8 mouse cellular contexts compared by ENCODE assay signal in the genomic region with DNA sequence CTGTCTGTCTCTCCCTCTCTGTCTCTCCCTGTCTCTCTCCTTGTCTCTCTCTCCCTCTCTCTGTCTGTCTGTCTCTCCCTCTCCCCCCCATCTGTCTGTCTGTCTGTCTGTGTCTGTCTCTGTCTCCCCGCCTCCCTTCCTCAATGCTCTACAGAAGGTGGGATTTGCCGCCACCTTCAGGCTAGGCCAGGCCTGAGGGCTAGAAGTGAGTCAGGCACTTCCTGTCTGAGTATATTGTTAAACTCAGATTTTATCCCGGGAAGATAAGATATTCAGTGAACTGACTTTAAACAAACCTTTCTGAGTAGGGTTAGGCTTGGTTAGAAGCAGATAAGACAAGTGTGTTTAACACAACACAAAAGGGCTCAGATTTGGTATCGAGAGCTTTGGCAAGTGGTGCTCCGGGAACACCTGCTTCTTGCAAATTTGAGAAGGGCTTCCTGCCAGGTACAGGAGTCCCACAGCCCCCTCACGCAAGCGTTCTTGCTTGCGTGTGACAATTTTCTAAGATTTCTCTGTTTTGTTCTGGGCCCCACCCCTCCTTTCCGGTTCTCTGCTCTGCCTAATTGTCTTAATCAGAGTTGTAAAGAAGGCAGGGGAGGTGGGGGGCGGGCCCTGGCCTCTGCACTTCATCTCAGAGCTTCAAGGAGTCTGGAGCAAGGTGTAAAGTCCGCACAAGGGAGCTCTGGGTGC. TPM values are rescaled to one million over a fixed set of nuclear protein-coding genes. Genes with fewer than 3 reads are reported as not detected.
DNase-seq lines count a peak whose midpoint lies in the region; ATAC-seq and TF ChIP-seq lines count a peak whose summit lies in the region.

No protein-coding gene starts in this region.

- no peak overlapping the region for H3K4me2 ChIP-seq in limb, embryonic 14.5 days (replicated peaks; ENCODE audit: low read depth, low read length, severe bottlenecking)
- H3K4me2 ChIP-seq in neural tube, embryonic 15.5 days, result peak overlapping the region; percentile 42

- H3K4me1 ChIP-seq in hindbrain, embryonic 10.5 days (replicated peaks), result peaks cover 25% of the 10 kb centered on the region
- H3K4me1 ChIP-seq in limb, embryonic 14.5 days (ENCODE audit: control insufficient read depth, insufficient read depth, low read length), result no peaks in the 10 kb centered on the region
- H3K4me1 ChIP-seq in neural tube, embryonic 15.5 days, result peaks cover 8% of the 10 kb centered on the region

- peak; percentile 54 for ATAC-seq in common myeloid progenitor, adult 5-6 weeks (replicated peaks; ENCODE audit: low read depth, poor library complexity, severe bottlenecking)
- no peak for ATAC-seq in limb, embryonic 14.5 days (ENCODE audit: low FRiP score, low read depth)
- ATAC-seq in neural tube, embryonic 15.5 days (ENCODE audit: low FRiP score), result no peak

- TF ChIP-seq POLR2A in limb, embryonic 14.5 days (IDR thresholded peaks at IDR 0.05; ENCODE audit: borderline replicate concordance, extremely low read depth, insufficient read depth, insufficient read length), result no peak

- DNase-seq in ovary, postnatal 36 days (ENCODE audit: low spot score), result peak; percentile 50
- no peak for DNase-seq in ovary, postnatal 14 days (ENCODE audit: low spot score)
- DNase-seq in hindbrain, embryonic 10.5 days (ENCODE audit: low spot score), result no peak
- DNase-seq in limb, embryonic 14.5 days (ENCODE audit: low spot score), result peak; percentile 26
- DNase-seq in ovary, postnatal 10 days (ENCODE audit: low spot score), result no peak
- DNase-seq in left cerebral cortex, postnatal 36 days (ENCODE audit: low spot score in 2 of 2), result no peak

- 18% methylated on average over 11 of the region's 11 CpGs for WGBS in hindbrain, embryonic 10.5 days
- WGBS in limb, embryonic 14.5 days, result 7% methylated on average over 11 of the region's 11 CpGs
- 13% methylated on average over 11 of the region's 11 CpGs for WGBS in neural tube, embryonic 15.5 days

- intact Hi-C loops in left cerebral cortex, postnatal 36 days (cut with DNase I), result loop anchor here (5.0 kb wide), 2 partner anchors 287 to 302 kb away; no protein-coding TSS in a partner anchor

- peak overlapping the region; percentile 66; the same call in 1 of the 2 replicates for H3K27ac ChIP-seq in hindbrain, embryonic 10.5 days
- H3K27ac ChIP-seq in limb, embryonic 14.5 days (replicated peaks; ENCODE audit: low read depth, low read length), result no peak overlapping the region
- no peak overlapping the region for H3K27ac ChIP-seq in neural tube, embryonic 15.5 days (replicated peaks)

- no peak overlapping the region for H3K9ac ChIP-seq in limb, embryonic 14.5 days (ENCODE audit: low read depth, low read length, severe bottlenecking)
- no peak overlapping the region for H3K9ac ChIP-seq in neural tube, embryonic 15.5 days (replicated peaks)

- H3K36me3 ChIP-seq in hindbrain, embryonic 10.5 days, result no peaks in the 10 kb centered on the region
- H3K36me3 ChIP-seq in limb, embryonic 14.5 days (ENCODE audit: control insufficient read depth, insufficient read depth, low read length), result no peaks in the 10 kb centered on the region
- H3K36me3 ChIP-seq in neural tube, embryonic 15.5 days, result no peaks in the 10 kb centered on the region

- peaks cover 9% of the 10 kb centered on the region; the same call in 1 of the 2 replicates for H3K27me3 ChIP-seq in hindbrain, embryonic 10.5 days (ENCODE audit: insufficient read depth, poor library complexity, severe bottlenecking)
- H3K27me3 ChIP-seq in limb, embryonic 14.5 days (ENCODE audit: control insufficient read depth, insufficient read depth, low read length), result no peaks in the 10 kb centered on the region
- H3K27me3 ChIP-seq in neural tube, embryonic 15.5 days (replicated peaks), result no peaks in the 10 kb centered on the region

- peak overlapping the region; percentile 23; the same call in 1 of the 2 replicates for H3K4me3 ChIP-seq in hindbrain, embryonic 10.5 days
- no peak overlapping the region for H3K4me3 ChIP-seq in limb, embryonic 14.5 days (replicated peaks; ENCODE audit: low read length)
- H3K4me3 ChIP-seq in neural tube, embryonic 15.5 days (replicated peaks), result no peak overlapping the region

- H3K9me3 ChIP-seq in hindbrain, embryonic 10.5 days, result no peaks in the 10 kb centered on the region
- H3K9me3 ChIP-seq in limb, embryonic 14.5 days (ENCODE audit: control insufficient read depth, low read length), result no peaks in the 10 kb centered on the region
- H3K9me3 ChIP-seq in neural tube, embryonic 15.5 days (replicated peaks), result no peaks in the 10 kb centered on the region

RNA-seq across cellular contexts. Expression of gene Slc4a8, which starts 6.6 kb away (rescaled TPM):
- total RNA-seq in common myeloid progenitor, adult 5-6 weeks (2017), result 10.9 and 12.6 TPM in 2 replicates
- polyA plus RNA-seq in hindbrain, embryonic 10.5 days (2016; fragmentation: Nextera tagmentation; extraction: Ambion mirVana), result 9.5 and 10.0 TPM in 2 replicates
- 3.8 TPM in 2 replicates for polyA plus RNA-seq in limb, embryonic 14.5 days (2012; rRNA removed)
- polyA plus RNA-seq in limb, embryonic 14.5 days (2014; fragmentation: Nextera tagmentation; extraction: Ambion mirVana), result 2.9 TPM in 2 replicates
- polyA plus RNA-seq in neural tube, embryonic 15.5 days (2015; fragmentation: Nextera tagmentation; extraction: Ambion mirVana), result 20.9 and 25.9 TPM in 2 replicates
- 10 to 100 TPM; 66.2 to 80.7 TPM for total RNA-seq in left cerebral cortex, postnatal 36 days (2021)

RNA-seq across cellular contexts. Expression of gene Galnt6, which starts 25.8 kb away (rescaled TPM):
- 42.7 and 49.2 TPM in 2 replicates for total RNA-seq in common myeloid progenitor, adult 5-6 weeks (2017)
- polyA plus RNA-seq in hindbrain, embryonic 10.5 days (2016; fragmentation: Nextera tagmentation; extraction: Ambion mirVana), result 0.05 and 0.11 TPM in 2 replicates
- polyA plus RNA-seq in limb, embryonic 14.5 days (2012; rRNA removed), result 1.1 TPM in 2 replicates
- polyA plus RNA-seq in limb, embryonic 14.5 days (2014; fragmentation: Nextera tagmentation; extraction: Ambion mirVana), result 1.4 and 1.9 TPM in 2 replicates
- polyA plus RNA-seq in neural tube, embryonic 15.5 days (2015; fragmentation: Nextera tagmentation; extraction: Ambion mirVana), result 0.33 and 1.5 TPM in 2 replicates
- total RNA-seq in left cerebral cortex, postnatal 36 days (2021), result 1 to 10 TPM; 3.7 to 7.7 TPM

Comparison
In these comparisons a context has a peak if more than half of its experiments do, and no peak if none do; other contexts are left out.
1. DNase-seq: peak in ovary, postnatal 36 days (single experiment) and limb, embryonic 14.5 days (single experiment); none in ovary, postnatal 14 days (single experiment), hindbrain, embryonic 10.5 days (single experiment), ovary, postnatal 10 days (single experiment) and left cerebral cortex, postnatal 36 days (0 of 2).